Mouse (Mus musculus) testis, postnatal 10 days (tissue): ENCODE data around the gene Zfp94.
"Not testable (repeated sequence)": the region's sequence is repeated elsewhere in the genome, so short reads cannot be mapped to it uniquely, and the experiment has no call there.

Experiments
- DNase-seq: peaks from one replicate; pipeline ENCODE4 v3.0.0; 2021; ENCODE audit warnings: low spot score

The Zfp94 gene

DNA sequence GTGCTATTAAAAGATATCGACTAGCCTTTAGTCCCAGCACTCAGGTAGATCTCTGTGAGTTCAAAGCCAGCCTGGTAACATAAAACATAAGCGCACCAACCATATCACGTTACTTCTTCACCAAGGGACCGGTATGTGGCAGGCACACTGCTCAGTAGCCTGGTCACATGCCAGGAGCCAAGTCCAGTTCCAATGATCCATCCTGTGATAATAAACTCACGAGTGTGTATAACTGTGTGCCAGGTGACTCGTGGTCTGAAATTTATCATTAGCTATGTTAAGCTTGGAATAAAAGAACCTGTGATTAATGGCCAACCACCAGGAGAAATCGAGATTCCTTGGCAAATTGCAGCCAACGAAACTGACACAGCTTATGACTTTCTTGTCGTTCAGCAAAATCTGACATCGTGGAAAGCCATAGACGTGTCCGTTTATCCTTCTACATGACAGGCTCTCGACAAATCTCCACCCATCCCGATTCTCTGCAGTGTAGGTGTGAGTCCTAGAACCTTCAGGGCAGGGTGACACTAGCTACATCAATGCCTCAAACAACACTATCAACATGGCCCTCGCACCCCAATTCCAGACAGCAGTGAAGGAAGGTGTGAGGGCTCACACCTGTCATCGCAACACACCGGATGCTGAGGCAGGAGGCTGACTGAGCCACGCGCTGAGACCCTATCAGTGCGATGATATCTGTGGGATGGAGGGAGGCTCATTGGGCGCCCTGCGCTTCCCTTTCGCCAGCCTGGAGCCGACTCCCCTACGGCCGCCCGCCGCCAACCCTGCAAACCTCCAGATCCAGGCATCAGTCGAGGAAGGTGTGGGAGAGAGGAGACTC is 520 bp downstream of the Zfp94 start:
- no peak for DNase-seq

DNA sequence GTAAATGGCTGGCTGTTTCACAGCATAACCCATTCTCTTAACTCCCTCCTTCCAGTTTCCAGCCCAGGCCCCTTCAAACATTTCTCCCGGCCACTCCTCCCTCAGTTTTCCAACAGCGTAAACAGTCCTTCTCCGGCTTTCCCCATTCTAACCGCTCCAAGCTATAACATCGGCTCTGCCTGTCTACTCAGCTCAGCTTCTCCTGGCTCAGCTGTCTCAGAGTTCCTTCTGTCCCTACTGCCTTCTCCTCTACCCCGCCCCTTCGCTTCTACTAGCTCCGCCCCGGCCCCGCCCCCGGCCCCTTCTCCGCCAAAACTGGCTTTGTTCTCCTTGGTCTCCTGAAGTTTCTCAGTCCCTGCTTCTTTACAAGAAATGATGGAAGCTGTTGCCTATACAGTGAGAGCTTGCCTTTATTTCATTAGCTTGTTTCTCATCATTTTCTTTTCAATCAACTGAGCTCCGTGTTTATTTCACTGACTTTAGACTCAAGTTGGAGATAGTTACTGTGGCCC is 15.6 kb downstream of the Zfp94 start, which contains the start of gene Zfp61:
Gene Zfp61, minus strand, starts transcription at position 462 of the 512 bp plus-strand sequence.
- DNase-seq, result peak; percentile 66

DNA sequence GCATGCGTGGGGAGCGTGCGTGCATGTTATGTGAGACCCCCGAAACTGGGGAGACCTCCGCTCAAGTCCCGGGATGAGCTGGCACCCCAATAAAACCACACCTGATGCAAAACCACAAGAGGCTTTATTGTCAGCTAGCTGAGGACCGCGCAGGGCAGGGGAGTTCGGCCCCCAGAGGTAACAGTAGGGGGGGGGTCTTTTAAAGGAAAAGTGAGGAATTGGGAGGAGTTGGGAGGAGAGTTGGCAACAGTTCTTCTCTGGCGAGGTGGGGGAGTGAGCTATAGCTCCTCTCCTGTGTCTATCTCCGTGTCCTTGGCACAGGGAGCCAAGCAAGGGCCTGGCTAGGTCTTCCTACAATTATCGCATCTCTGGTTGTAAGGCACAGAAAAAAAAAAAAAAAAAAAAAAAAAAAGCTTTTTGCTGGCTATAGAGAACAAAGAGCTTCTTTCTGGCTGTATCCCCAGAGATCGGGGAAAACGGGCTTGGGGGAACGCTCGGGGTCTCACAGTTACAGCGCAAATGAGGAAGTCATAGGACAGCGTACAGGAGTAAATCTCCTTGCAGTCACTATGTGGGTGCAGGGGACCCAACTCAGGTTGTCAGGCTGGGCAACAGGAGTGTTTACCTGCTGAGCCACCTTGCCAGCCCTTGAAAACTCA is 16.5 kb downstream of the Zfp94 start:
- peak; percentile 60 for DNase-seq

GRCm38 (mm10) chr7:24298973-24299708 is 17.3 kb downstream of the Zfp94 start:
- DNase-seq, result peak; percentile 85

DNA sequence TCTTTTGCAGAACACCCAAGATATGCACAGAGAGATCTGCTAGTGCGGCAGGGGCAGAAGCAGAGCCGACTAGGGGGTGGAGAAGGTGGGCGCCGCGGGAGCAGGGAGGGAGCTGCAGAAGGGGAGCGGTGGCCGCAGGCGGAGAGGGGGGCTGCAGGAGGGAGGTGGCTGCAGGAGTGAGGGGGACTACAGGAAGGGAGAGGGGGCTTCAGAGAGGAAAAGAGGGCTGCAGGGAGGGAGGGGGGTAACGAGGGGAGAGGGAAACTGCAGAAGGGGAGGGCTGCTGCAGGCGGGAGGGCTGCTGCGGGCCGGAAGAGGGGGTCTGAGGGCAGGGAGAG is 17.9 kb downstream of the Zfp94 start:
- peak; percentile 57 for DNase-seq

GRCm38 (mm10) chr7:24297361-24298095 is 18.9 kb downstream of the Zfp94 start:
- no peak for DNase-seq

DNA sequence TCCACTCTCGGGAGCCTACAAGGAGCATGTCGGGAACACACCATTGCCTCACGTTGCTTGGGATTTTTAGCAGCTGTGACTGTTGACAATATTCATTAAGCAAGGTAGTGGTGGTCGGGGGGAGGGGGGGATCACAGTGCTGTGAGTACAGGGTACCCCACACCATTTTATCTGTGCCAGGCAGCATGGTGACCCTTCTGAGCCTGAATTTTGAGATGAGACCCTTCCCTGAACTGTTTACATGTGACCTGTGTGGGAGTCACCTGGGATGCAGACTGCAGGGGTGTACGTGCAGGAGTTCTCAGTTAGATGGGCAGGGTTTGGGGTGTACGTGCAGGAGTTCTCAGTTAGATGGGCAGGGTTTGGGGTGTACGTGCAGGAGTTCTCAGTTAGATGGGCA is 20.1 kb downstream of the Zfp94 start:
- no peak for DNase-seq

GRCm38 (mm10) chr7:24295376-24295775 is 21.1 kb downstream of the Zfp94 start:
- DNase-seq, result no peak

DNA sequence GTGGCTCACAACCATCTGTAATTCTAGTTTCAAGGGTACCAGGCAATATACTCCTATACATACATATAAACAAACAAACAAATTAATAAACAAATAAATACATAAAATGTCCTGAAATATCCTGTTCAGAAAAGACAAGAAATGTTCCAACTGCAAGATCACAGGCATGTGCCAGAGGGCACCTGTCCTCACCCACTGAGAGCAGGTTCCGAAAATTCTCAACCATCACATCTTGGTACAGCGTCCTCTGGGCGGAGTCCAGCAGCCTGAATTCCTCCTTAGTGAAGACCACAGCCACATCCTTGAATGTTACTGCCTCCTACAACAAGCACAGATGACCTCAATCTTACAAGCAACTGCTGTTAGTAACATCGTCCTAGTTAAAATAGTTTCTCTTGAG is 21.7 kb downstream of the Zfp94 start:
- no peak for DNase-seq

DNA sequence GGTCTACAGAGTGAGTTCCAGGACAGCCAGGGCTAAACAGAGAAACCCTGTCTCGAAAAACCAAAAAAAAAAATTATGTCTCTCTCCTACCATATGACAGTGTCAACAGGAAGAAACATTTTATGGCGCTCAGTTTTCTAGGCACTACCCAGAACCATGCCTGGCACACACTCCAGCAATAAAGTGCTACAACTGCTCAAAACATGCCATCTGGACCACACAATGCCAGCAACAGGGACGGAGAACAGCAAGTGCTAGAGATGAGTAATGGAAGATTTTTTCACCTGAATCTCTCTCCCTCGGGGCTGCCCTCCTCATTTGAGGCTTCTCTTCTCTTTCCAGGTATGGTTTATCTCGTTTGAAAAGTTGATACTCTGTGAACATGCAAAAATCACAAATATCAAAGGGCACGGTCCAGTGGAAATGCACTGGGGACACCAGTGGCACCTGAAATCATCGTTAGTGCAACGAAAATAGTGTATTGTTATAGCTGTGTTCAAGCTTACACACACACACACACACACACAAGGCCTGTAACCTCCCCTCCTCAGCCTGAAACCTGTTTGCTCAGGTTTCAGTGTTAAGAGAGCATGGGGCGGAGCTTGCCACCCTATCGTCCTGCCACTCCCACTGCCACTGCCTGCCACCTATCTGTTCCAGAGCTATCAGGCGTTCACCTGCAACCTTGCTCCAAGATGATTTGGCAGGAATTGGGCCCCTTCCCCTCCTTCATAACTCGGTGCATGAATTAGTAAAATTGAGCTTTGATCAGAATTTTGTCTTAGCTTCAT is 23.2 kb downstream of the Zfp94 start:
- DNase-seq, result no peak

DNA sequence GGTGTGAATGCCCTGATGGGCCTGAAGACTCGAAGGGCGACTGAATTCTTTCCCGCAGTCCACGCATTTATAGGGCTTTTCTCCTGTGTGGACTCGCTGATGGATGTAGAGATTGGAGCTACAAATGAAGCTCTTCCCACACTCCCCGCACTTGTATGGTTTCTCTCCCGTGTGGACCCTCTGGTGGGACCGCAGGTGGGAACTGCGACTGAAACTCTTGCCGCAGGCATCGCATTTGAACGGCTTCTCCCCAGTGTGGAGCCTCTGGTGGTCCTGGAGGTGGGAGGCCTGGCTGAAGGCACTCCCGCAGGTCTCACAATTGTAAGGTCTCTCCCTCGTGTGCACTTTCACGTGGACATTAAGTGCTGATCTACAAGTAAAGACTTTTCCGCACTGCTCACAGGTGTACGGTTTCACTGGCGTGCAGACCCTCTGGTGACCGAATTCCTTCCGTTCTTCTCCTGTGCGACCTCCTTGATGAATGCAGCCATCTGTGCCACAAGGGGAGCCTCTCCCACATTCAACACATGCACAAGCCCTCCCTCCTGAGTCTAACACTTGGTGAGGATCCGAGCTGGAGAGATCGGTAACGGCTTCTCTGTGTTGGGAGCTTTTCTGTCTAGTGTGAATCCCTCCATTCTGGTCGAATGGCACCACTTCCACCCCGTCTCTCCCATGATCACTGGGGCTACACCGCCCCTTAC is 24.9 kb downstream of the Zfp94 start:
- no peak for DNase-seq

GRCm38 (mm10) chr7:24290106-24290693 is 26.3 kb downstream of the Zfp94 start:
- no peak for DNase-seq

DNA sequence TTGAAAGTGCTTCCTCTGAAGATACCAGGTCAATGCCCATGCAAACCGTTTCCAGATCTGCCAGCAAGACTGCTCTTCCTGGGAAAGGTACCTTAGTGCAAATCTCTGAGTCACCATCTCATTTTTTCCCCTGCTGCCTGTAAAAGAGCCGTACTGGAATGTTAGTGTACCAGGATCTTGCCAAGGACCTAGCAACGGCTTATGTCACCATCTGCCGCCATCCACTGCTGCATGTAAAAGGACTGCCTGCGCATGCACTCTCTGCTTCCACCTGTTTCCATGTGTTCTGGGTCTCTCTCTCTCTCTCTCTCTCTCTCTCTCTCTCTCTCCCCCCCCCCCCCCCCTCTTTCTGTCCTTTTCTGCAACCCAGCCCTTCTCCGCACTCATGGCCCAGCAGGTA is 28.0 kb downstream of the Zfp94 start:
- DNase-seq, result no peak

DNA sequence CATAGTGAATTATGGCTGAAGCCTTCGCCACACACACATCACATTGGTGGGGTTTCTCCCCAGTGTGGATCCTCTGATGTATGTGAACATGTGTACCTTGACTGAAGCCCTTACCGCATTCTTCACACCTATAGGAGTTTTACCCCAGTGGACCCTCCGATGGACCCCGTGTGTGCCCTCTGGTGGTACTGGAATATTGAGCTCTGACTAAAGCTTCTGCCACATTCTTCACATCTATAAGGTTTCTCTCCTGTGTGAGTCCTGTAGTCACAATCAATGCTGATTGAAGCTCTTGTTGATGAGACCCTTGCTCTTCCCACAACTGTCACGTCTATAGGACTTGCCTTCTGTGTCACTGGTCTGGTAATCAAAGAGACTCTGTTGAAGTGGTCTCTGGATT is 28.8 kb downstream of the Zfp94 start:
- peak; percentile 41 for DNase-seq

- DNase-seq, result no peak
These were observed 29.6 kb downstream of the Zfp94 start for GRCm38 (mm10) chr7:24286916-24287315.

DNA sequence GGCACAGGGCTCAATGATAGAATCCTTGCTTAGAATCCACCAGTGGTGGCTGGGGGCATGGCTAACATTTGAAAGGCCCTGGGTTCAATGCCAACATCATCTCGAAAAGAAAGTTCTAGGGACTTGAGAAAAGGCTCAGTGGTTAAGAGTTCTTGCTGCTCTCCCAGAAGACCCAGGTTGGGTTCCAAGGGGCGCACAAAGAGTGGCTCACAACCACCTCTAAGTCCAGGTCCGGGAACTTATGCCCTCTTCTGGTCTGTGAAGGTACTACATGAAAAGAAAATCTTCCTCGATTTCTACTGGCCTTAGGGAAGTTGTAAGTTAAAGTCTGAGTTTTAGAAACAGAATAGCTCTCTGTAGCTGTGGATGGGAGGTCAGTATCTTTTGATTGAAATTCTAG is 30.4 kb downstream of the Zfp94 start:
- DNase-seq, result no peak

DNA sequence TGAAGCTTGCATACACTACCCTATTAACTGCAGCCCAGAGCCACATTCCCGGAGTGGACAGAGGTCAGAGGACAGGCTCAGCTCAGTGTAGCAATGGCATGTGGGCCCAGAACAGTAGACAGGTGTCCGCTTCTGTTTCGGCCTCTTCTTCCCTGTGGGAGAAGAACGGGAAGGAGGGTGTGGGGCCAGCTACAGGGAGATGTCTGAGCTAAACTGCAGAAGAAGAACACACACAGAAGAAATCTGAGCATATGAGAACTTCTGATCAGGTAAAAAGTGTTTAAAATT is 35.7 kb downstream of the Zfp94 start:
- DNase-seq, result no peak

- no peak for DNase-seq
These were observed 36.2 kb downstream of the Zfp94 start for GRCm38 (mm10) chr7:24280031-24280857.

DNA sequence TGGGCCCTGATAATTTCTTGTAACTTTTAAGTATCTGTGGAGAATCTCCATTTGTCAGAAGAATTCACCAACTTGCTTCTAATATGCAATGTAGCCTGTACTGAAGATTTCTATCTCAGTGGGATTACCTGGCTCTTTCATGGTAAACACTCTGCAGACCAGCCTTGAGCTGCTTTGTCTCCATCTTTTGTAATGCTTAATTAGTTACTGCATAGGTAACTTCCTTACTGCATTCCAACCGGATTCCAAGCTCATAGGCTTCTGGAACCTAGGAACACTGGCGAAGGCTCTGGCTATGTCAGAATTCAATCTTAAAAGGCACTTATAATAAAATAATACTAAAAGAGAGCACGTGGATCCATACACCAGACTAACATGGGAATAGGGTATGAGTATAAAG is 37.7 kb downstream of the Zfp94 start:
- not testable (repeated sequence) for DNase-seq
